Mouse (Mus musculus): ENCODE measurements around the gene Wasf2.
A peak's percentile ranks its signal among the peaks of the same experiment; 100 is the strongest.

Gene Wasf2

DNA sequence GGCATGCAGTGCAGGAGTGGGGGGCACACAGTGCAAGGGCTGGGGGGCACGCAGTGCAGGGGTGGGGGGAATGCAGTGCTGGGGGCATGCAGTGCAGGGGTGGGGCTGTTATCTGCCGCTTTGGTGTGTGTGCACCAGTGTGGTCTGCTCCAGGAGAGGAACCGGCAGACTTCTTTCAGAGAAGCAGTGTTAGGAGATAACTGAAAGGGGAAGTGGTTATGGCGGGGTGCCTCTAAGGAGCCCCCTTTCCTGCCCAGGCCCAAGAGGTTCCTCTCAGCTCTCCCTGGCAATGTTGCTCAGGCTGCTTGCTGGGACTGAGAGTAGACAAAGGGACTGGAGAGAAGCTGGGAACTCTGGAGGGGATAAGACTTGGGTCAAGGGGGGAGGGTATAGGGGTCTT lies 107.6 kb downstream of the Wasf2 start:
- DNase-seq (ENCODE audit: low spot score in 2 of 2), result no peak

DNA sequence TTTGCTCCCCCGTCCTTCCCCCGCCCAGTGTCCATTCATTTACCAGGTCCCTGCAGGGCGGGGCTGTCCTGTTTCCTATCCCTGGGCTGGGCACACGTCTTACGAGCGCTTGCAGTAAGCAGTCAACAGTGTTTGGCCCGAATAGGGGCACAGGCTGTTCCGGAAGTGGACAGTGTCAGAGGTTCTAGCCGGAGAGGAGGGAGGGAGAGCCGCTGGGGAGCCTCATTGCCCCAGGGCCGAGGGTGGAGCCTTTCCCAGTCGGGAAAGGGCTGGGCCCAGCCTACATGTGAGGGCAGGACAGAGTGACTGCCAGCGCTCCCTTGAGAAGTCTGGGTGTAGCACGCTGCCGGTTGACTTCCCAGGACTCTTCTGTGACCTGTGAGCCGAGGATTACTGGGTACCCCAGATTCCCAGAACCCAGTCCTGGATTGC lies 110.2 kb downstream of the Wasf2 start, which contains the start of gene Map3k6:
Gene Map3k6 (plus strand): TSS at position 329 of the 432 bp plus-strand sequence.
- DNase-seq (ENCODE audit: low spot score in 2 of 2), result peak in 1 of 2 experiments; percentile 72

DNA sequence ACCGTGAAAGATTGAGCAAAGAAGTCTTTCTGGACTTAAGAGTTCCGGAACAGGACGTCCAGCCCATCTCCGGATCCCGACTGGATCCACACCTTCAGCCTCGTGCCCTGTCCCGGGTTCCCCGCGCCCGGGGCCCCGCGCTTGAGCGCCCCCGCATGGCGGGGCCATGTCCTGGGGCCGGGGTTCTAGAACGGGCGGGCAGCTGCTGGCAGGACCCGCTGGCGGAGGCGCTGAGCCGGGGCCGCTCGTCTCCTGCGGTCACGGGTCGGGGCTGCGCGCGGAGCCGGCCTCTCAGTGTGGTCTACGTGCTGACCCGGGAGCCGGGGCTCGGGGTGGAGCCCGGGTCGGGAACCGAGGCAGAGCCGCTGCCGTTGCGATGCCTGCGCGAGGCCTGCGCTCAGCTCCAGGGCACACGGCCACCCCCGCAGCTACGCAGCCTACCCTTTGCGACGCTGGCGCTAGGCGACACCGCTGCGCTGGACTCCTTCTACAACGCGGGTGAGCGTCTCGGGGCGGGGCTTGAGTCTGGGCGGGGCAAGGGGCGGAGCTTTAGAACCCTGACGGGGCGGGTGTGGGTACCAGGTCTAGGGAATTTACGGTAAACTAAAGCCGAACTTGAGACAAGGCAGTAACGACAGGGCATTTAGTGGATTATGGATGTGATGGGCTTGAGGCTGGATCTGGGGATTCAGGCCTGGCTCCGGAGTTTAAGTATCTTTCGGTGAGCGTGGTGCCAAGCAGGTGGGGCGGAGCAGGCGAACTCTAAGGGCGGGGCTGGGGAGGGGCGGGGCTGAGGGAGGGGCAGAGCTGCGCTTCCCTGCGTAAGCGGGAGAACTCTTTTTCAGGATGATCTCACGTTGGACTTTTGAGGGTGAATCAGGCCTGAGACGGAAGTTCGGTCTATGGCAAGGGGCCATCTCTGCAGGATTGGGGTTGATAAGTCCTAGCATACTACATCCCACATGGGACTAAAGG lies 110.9 kb downstream of the Wasf2 start:
- DNase-seq (ENCODE audit: low spot score in 2 of 2), result peak; percentile 86 to 92

DNA sequence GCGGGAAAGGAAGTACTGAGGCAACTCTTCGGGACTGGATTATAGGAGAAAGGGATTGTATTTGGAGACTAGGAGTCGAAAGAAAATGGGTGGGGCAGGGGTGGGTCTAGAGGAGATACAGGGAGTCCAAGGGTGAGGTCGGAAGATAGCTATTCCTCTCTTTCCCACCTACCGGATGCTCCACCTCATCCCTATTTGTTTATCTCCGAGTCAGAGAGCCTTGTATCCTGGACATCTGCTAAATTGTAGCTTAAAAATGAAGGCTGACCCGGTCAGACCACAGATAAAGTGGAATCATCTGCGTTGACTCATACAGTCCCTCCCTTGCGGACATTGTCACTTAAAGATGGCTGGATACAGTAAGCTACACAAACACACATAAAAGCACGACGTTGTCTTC lies 111.6 kb downstream of the Wasf2 start:
- no peak for DNase-seq (ENCODE audit: low spot score in 2 of 2)

DNA sequence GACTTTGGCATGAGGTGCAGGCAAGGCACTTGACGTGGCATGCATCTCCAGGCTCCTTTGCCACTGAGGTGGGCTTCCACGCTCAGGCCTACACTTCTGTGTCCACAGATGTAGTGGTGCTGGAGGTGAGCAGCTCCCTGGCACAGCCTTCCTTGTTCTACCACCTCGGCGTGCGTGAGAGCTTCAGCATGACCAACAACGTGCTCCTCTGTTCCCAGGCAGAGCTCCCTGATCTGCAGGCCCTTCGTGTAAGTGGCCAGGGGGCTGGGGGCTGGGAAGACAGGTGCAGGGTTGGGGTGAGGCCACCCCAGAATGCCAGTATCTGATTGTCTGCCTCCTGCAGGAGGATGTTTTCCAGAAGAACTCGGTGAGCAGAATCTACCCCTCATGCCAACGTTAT lies 112.4 kb downstream of the Wasf2 start:
- no peak for DNase-seq (ENCODE audit: low spot score in 2 of 2)

DNA sequence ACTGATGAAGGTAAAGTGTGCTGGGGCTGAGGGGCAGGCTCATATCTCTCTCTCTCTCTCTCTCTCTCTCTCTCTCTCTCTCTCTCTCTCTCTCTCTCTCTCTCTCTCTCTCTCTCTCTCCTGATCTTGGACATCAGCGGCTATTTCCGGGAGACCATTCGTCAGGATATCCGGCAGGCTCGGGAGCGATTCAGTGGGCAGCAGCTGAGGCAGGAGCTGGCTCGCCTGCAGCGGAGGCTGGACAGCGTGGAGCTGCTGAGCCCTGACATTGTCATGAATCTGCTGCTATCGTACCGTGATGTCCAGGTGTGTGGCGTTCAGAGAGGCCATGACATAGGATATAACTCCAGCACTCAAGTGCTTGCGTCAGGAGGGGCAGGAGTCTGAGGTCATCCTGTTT lies 113.2 kb downstream of the Wasf2 start:
- no peak for DNase-seq (ENCODE audit: low spot score in 2 of 2)

DNA sequence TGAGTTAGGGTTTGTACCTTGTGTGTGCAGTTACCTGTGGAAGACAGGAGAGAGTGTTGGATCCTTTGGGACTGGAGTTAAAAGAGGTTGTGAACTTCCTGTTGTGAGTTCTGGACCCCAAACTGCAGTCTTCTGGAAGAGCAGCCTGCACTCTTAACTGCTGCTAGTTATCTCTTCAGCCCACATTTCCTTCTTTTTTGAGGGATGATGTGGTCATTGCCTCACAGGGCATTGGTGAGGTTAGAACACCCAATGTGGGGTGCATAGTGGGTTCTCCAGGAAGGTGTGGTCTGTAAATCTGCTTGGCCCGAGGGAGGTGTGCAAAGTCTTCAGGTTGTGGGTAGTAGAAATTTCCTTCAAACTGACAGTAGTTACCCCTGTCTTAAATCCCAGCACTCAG lies 114.0 kb downstream of the Wasf2 start:
- DNase-seq (ENCODE audit: low spot score in 2 of 2), result no peak

DNA sequence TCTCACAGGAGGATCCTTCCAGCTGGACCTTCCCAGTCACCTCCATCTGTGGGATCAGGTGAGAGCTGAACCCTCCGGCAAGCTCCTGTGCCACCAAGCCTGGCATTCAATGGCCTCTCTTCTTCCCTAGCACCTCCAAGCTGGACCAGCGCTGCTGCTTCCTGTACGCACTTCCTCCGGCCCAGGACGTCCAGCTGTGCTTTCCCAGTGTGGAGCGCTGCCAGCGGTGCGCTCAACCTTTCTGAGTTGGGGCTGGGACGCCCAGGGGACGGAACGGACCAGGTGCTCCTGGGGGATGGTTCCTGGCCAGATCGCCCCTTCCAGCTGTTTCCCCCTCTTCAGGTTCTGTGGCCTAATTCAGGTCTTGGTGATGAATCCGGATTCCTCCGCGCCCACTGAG lies 116.8 kb downstream of the Wasf2 start:
- DNase-seq (ENCODE audit: low spot score in 2 of 2), result no peak

DNA sequence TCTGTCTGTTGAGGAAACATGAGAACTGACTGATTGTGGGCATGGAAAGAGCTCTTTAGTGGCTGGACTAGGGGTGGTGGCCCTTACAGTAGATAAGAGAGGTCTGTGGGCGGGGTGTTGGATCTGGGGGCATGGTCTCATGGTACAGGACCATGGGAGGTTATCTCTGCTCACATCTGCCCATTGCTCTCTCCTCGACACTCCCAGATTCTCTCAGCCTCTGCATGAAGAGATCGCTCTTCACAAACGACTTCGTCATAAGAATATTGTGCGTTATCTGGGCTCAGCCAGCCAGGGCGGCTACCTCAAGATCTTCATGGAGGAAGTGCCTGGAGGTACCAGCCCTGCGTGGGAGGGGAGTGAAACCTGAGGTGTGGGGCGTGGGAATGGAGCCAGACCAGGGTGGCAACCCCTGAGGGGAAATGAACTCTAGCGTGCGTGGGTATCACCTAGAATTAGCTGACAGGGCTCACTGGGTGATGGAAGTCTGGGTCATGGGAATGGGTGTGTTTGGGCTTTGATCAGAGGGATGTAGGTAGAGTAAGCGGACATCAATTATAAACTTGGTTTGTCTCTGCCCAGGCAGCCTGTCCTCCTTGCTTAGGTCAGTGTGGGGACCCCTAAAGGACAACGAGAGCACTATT lies 117.6 kb downstream of the Wasf2 start:
- no peak for DNase-seq (ENCODE audit: low spot score in 2 of 2)
